Mouse (Mus musculus): ENCODE results near the gene Car10.

GRCm38 (mm10) chr11:93097001-93097400, 827 bp upstream of the Car10 start:
- TF ChIP-seq POLR2A (IDR thresholded peaks at IDR 0.05; ENCODE audit: low read depth, low read length) = no peak
- no peak for TF ChIP-seq CTCF (IDR thresholded peaks at IDR 0.05; ENCODE audit: extremely low read depth, insufficient read length, insufficient replicate concordance, low read depth, low read length)

Data from small intestine, adult 2 months (tissue).